Mouse (Mus musculus) MEL (cell line): ENCODE data around the gene Wdr82. TPM values are rescaled to one million over a fixed set of nuclear protein-coding genes. Genes with fewer than 3 reads are reported as not detected.

ENCODE experiments used
- DNase-seq: peaks from one replicate; pipeline ENCODE4 v3.0.0; 2011; ENCODE audit warnings: low read depth, low spot score
- H3K27ac ChIP-seq: 2 replicates; pipeline ENCODE4 v1.5.1; 2012; ENCODE audit warnings: low read depth, mild to moderate bottlenecking, control low read depth, low read length, moderate library complexity; ENCODE audit not compliant: control insufficient read depth
- H3K27me3 ChIP-seq, 2 experiments: fragments of 150-350 bp in 1 of 2; sonication (generic) in 1 of 2; 2 replicates each; pipeline ENCODE4 v1.6.1; 2012; ENCODE audit warnings: low read length in 2 of 2, mild to moderate bottlenecking in 2 of 2, improper control_type of control experiment in 1 of 2, moderate library complexity in 1 of 2; ENCODE audit not compliant: insufficient read depth in 2 of 2, control insufficient read depth in 1 of 2
- H3K36me3 ChIP-seq, 2 experiments: 2 replicates each; pipeline ENCODE4 v1.6.1; 2012 to 2014; ENCODE audit warnings: low read length in 2 of 2, improper control_type of control experiment in 1 of 2, inconsistent platforms in 1 of 2, mild to moderate bottlenecking in 1 of 2; ENCODE audit not compliant: insufficient read depth in 2 of 2, control insufficient read depth in 1 of 2
- H3K4me1 ChIP-seq, 2 experiments: fragments of 150-350 bp in 1 of 2; sonication (generic) in 1 of 2; 2 replicates each; pipeline ENCODE4 v1.6.1; 2012; ENCODE audit warnings: low read length in 2 of 2, improper control_type of control experiment in 1 of 2, mild to moderate bottlenecking in 1 of 2; ENCODE audit not compliant: insufficient read depth in 2 of 2, control insufficient read depth in 1 of 2
- H3K4me3 ChIP-seq, 2 experiments: fragments of 150-350 bp in 1 of 2; sonication (generic) in 1 of 2; 2 replicates each; pipeline ENCODE4 v1.5.1; 2012; ENCODE audit warnings: low read depth in 2 of 2, low read length in 2 of 2, mild to moderate bottlenecking in 2 of 2, moderate library complexity in 2 of 2, control low read depth in 1 of 2, improper control_type of control experiment in 1 of 2; ENCODE audit not compliant: control insufficient read depth in 1 of 2, insufficient read depth in 1 of 2
- H3K79me2 ChIP-seq: 2 replicates; pipeline ENCODE4 v1.6.1; 2012; ENCODE audit warnings: mild to moderate bottlenecking, low read length, moderate library complexity; ENCODE audit not compliant: control insufficient read depth, poor library complexity, insufficient read depth
- H3K9ac ChIP-seq: 2 replicates; pipeline ENCODE4 v1.6.1; 2012; ENCODE audit warnings: low read depth, mild to moderate bottlenecking, control low read depth, low read length, moderate library complexity; ENCODE audit not compliant: control insufficient read depth, poor library complexity, severe bottlenecking
- H3K9me3 ChIP-seq: fragments of 150-350 bp; sonication (generic); replicated peaks from 2 replicates; pipeline ENCODE4 v1.6.1; 2012; ENCODE audit warnings: mild to moderate bottlenecking, low read length, improper control_type of control experiment, moderate library complexity; ENCODE audit not compliant: insufficient read depth
- BHLHE40 ChIP-seq: IDR thresholded peaks from 2 replicates; pipeline ENCODE4 v1.6.1; 2012; ENCODE audit warnings: low read depth, mild to moderate bottlenecking, inconsistent platforms, low read length, improper control_type of control experiment, borderline replicate concordance
- CTCF ChIP-seq, 3 experiments: IDR thresholded peaks in 2 of 3; conservative IDR thresholded peaks in 1 of 3; 2 replicates each; pipeline ENCODE4 v1.5.1; 2011 to 2012; ENCODE audit warnings: low read length in 3 of 3, low read depth in 2 of 3, mild to moderate bottlenecking in 2 of 3, improper control_type of control experiment in 1 of 3, inconsistent platforms in 1 of 3, mixed read lengths in 1 of 3, moderate library complexity in 1 of 3; ENCODE audit not compliant: control insufficient read depth in 1 of 3, insufficient read depth in 1 of 3, poor library complexity in 1 of 3, severe bottlenecking in 1 of 3
- ELF1 ChIP-seq: IDR thresholded peaks from 2 replicates; pipeline ENCODE4 v1.6.1; 2014; ENCODE audit warnings: low read depth, mild to moderate bottlenecking, inconsistent platforms, low read length, improper control_type of control experiment, moderate library complexity
- EP300 ChIP-seq, 2 experiments: IDR thresholded peaks; 2 replicates each; pipeline ENCODE4 v1.6.1; 2011; ENCODE audit warnings: improper control_type of control experiment in 2 of 2, low read length in 2 of 2, low read depth in 1 of 2, mild to moderate bottlenecking in 1 of 2
- ETS1 ChIP-seq: IDR thresholded peaks from 2 replicates; pipeline ENCODE4 v1.6.1; 2012; ENCODE audit warnings: low read depth, mild to moderate bottlenecking, inconsistent platforms, low read length, improper control_type of control experiment, moderate library complexity
- GATA1 ChIP-seq: IDR thresholded peaks from 2 replicates; pipeline ENCODE4 v1.6.1; 2011; ENCODE audit warnings: low read depth, low read length, improper control_type of control experiment
- HCFC1 ChIP-seq: IDR thresholded peaks from 2 replicates; pipeline ENCODE4 v1.6.1; 2012; ENCODE audit warnings: low read depth, mild to moderate bottlenecking, inconsistent platforms, low read length, improper control_type of control experiment, moderate library complexity
- KAT2A ChIP-seq: conservative IDR thresholded peaks from 2 replicates; pipeline ENCODE4 v1.6.1; 2012; ENCODE audit warnings: low read depth, low read length, improper control_type of control experiment, inconsistent platforms
- MAX ChIP-seq: IDR thresholded peaks from 2 replicates; pipeline ENCODE4 v1.6.1; 2011; ENCODE audit warnings: low read length, improper control_type of control experiment
- MAZ ChIP-seq: IDR thresholded peaks from 2 replicates; pipeline ENCODE4 v1.6.1; 2012; ENCODE audit warnings: low read depth, mild to moderate bottlenecking, inconsistent platforms, low read length, improper control_type of control experiment
- MEF2A ChIP-seq: IDR thresholded peaks from 2 replicates; pipeline ENCODE4 v1.6.1; 2014; ENCODE audit warnings: low read depth, mild to moderate bottlenecking, inconsistent platforms, low read length, improper control_type of control experiment; ENCODE audit not compliant: poor library complexity, insufficient replicate concordance, severe bottlenecking; ENCODE audit errors: extremely low read depth
- TAL1 ChIP-seq: IDR thresholded peaks from 2 replicates; pipeline ENCODE4 v1.6.1; 2012; ENCODE audit warnings: mild to moderate bottlenecking, inconsistent platforms, low read length, moderate library complexity, mixed read lengths
- USF1 ChIP-seq: IDR thresholded peaks from 2 replicates; pipeline ENCODE4 v1.6.1; 2014; ENCODE audit warnings: low read depth, mild to moderate bottlenecking, inconsistent platforms, low read length, improper control_type of control experiment, moderate library complexity
- ZC3H11A ChIP-seq: IDR thresholded peaks from 2 replicates; pipeline ENCODE4 v1.6.1; 2012; ENCODE audit warnings: low read depth, mild to moderate bottlenecking, inconsistent platforms, low read length, improper control_type of control experiment
- ZNF384 ChIP-seq: IDR thresholded peaks from 2 replicates; pipeline ENCODE4 v1.6.1; 2012; ENCODE audit warnings: low read depth, mild to moderate bottlenecking, inconsistent platforms, low read length, improper control_type of control experiment
- polyA plus RNA-seq, 2 experiments: library from polyadenylated mRNA; stranded (reverse) in 1 of 2; unstranded in 1 of 2; fragments of >175 nt in 1 of 2; fragments of >200 nt in 1 of 2; gene quantifications; 2 replicates each; pipeline versions ENCODE4 v1.2.1 to v1.2.4; 2012; ENCODE audit warnings: low replicate concordance in 2 of 2, low read depth in 1 of 2; ENCODE audit not compliant: insufficient read length in 2 of 2, insufficient read depth in 1 of 2, missing spikeins in 1 of 2
- total RNA-seq: library from RNA; depleted of rRNA; stranded (reverse); fragments of 300-350 nt; gene quantifications from 2 replicates; pipeline ENCODE4 v1.2.3, GENCODE M21; 2012

Gene Wdr82
- total and polyA plus RNA-seq, 3 experiments = 41.7 to 108 (median 72.2) TPM

- H3K79me2 ChIP-seq = no peaks in the 10 kb centered on the region
- H3K9me3 ChIP-seq = no peaks in the 10 kb centered on the region
- TF ChIP-seq MEF2A (no peak), GATA1 (peak; percentile 53), KAT2A (no peak), EP300 (IDR thresholded peaks at IDR 0.05; ENCODE audit: low read depth in 1 of 2, low read length in 2 of 2) (peak in 1 of 2 experiments; percentile 54; a peak in 2 of 4 replicates), MAX (no peak), TAL1 (no peak), CTCF (IDR thresholded peaks at IDR 0.05 in 2 of 3, conservative IDR thresholded peaks at IDR 0.05 in 1 of 3; ENCODE audit: control insufficient read depth in 1 of 3, insufficient read depth in 1 of 3, low read depth in 2 of 3, low read length in 3 of 3, poor library complexity in 1 of 3, severe bottlenecking in 1 of 3) (no peak), ETS1 (peak; percentile 66)
- H3K4me3 ChIP-seq = no peak within 1 kb of the TSS
- H3K36me3 ChIP-seq = no peaks in the 10 kb centered on the region
- H3K4me1 ChIP-seq = peaks cover 0 to 5% of the 10 kb centered on the region in 2 experiments; a peak in 2 of 4 replicates
- no peaks in the 10 kb centered on the region for H3K27me3 ChIP-seq
- DNase-seq = peak; percentile 60
- no peak within 1 kb of the TSS for H3K27ac ChIP-seq
- H3K9ac ChIP-seq = no peak within 1 kb of the TSS
Measured at GRCm38 (mm10) chr9:106222261-106222851, 51.6 kb downstream of the Wdr82 start, which contains the start of gene Tlr9. Gene Tlr9, plus strand, starts transcription at chr9:106222598.

- TF ChIP-seq TAL1 = no peak
- no peak for TF ChIP-seq EP300 (IDR thresholded peaks at IDR 0.05; ENCODE audit: low read depth in 1 of 2, low read length in 2 of 2)
- no peak for TF ChIP-seq MAZ
- TF ChIP-seq ZC3H11A = no peak
- no peak for TF ChIP-seq HCFC1
- no peak for TF ChIP-seq ELF1
- TF ChIP-seq ZNF384 = no peak
- no peak for TF ChIP-seq USF1
- TF ChIP-seq KAT2A = no peak
- TF ChIP-seq BHLHE40 = no peak
- Histone ChIP-seq H3K9me3 (no peaks in the 10 kb centered on the region), H3K36me3 (no peaks in the 10 kb centered on the region), H3K9ac (no peak overlapping the region), H3K27ac (no peak overlapping the region), H3K27me3 (no peaks in the 10 kb centered on the region), H3K4me3 (no peak overlapping the region), H3K4me1 (peaks cover 0 to 5% of the 10 kb centered on the region in 2 experiments; a peak in 2 of 4 replicates), H3K79me2 (no peaks in the 10 kb centered on the region)
- no peak for DNase-seq
Measured at GRCm38 (mm10) chr9:106222994-106223393, 52.3 kb downstream of the Wdr82 start.
